In genomic region chr14:79300641-79301350, GRCm38 (mm10) we compare ENCODE assay signal across 8 mouse cellular contexts. TPM values are rescaled to one million over a fixed set of nuclear protein-coding genes. Genes with fewer than 3 reads are reported as not detected.
A peak's percentile ranks its signal among the peaks of the same experiment; 100 is the strongest.
DNase-seq lines count a peak whose midpoint lies in the region; ATAC-seq and TF ChIP-seq lines count a peak whose summit lies in the region.

No protein-coding gene starts in this region.

- TF ChIP-seq CTCF in layer of hippocampus, adult 2 months (conservative IDR thresholded peaks at IDR 0.05): no peak
- no peak for TF ChIP-seq CTCF in embryonic fibroblast, embryonic 13.5 days (IDR thresholded peaks at IDR 0.05; ENCODE audit: borderline replicate concordance, insufficient read depth, low read length)

- H3K4me1 ChIP-seq in embryonic fibroblast, embryonic 13.5 days (ENCODE audit: control insufficient read depth, insufficient read depth, low read length): no peaks in the 10 kb centered on the region; the same call in 1 of the 2 replicates
- peaks cover 70% of the 10 kb centered on the region for H3K4me1 ChIP-seq in liver, embryonic 15.5 days (replicated peaks)
- peaks cover 20% of the 10 kb centered on the region for H3K4me1 ChIP-seq in neural tube, embryonic 15.5 days

- peak overlapping the region; percentile 71 for H3K4me3 ChIP-seq in layer of hippocampus, adult 2 months
- H3K4me3 ChIP-seq in embryonic fibroblast, embryonic 13.5 days (ENCODE audit: insufficient read depth, low read length): peak overlapping the region; percentile 39
- peak overlapping the region; percentile 81 for H3K4me3 ChIP-seq in liver, embryonic 15.5 days (replicated peaks)
- peak overlapping the region; percentile 56 for H3K4me3 ChIP-seq in neural tube, embryonic 15.5 days (replicated peaks)

- DNase-seq in layer of hippocampus, adult 2 months (ENCODE audit: low spot score in 2 of 2): no peak
- DNase-seq in layer of hippocampus, postnatal 14 days (ENCODE audit: low spot score in 2 of 2): no peak
- DNase-seq in urinary bladder, postnatal 10 days (ENCODE audit: low spot score): no peak

- peaks cover 33% of the 10 kb centered on the region for H3K36me3 ChIP-seq in liver, embryonic 15.5 days (replicated peaks)
- H3K36me3 ChIP-seq in neural tube, embryonic 15.5 days: no peaks in the 10 kb centered on the region

- peak overlapping the region; percentile 91 for H3K9ac ChIP-seq in liver, embryonic 15.5 days
- peak overlapping the region; percentile 47 for H3K9ac ChIP-seq in neural tube, embryonic 15.5 days (replicated peaks)

- no peaks in the 10 kb centered on the region for H3K9me3 ChIP-seq in liver, embryonic 15.5 days (replicated peaks)
- H3K9me3 ChIP-seq in neural tube, embryonic 15.5 days (replicated peaks): no peaks in the 10 kb centered on the region

- H3K27ac ChIP-seq in layer of hippocampus, adult 2 months: peak overlapping the region; percentile 85
- H3K27ac ChIP-seq in embryonic fibroblast, embryonic 13.5 days (ENCODE audit: insufficient read depth, low read length): no peak overlapping the region
- H3K27ac ChIP-seq in liver, embryonic 15.5 days (replicated peaks): peak overlapping the region; percentile 89
- H3K27ac ChIP-seq in neural tube, embryonic 15.5 days (replicated peaks): no peak overlapping the region

- ATAC-seq in activated CD4-positive, CD25-positive, alpha-beta regulatory T cell, adult 4 months: peak; percentile 5
- peak; percentile 23 for ATAC-seq in inflammation-experienced regulatory T-cells, adult 6 months
- peak; percentile 2 for ATAC-seq in liver, embryonic 15.5 days (ENCODE audit: insufficient read depth)
- ATAC-seq in neural tube, embryonic 15.5 days (ENCODE audit: low FRiP score): peak; percentile 68

- TF ChIP-seq POLR2A in embryonic fibroblast, embryonic 13.5 days (IDR thresholded peaks at IDR 0.05; ENCODE audit: low read depth, low read length): no peak

- H3K4me2 ChIP-seq in liver, embryonic 15.5 days: peak overlapping the region; percentile 76
- H3K4me2 ChIP-seq in neural tube, embryonic 15.5 days: peak overlapping the region; percentile 100

- H3K27me3 ChIP-seq in liver, embryonic 15.5 days: no peaks in the 10 kb centered on the region
- peaks cover 15% of the 10 kb centered on the region; the same call in 1 of the 2 replicates for H3K27me3 ChIP-seq in neural tube, embryonic 15.5 days (replicated peaks)

- under 1% methylated on average over 52 of the region's 52 CpGs for WGBS in liver, embryonic 15.5 days (ENCODE audit: insufficient replicate concordance)
- WGBS in neural tube, embryonic 15.5 days: under 1% methylated on average over 52 of the region's 52 CpGs

RNA-seq across cellular contexts. Expression of gene Rgcc, which starts 0.6 kb away (rescaled TPM):
- total RNA-seq in layer of hippocampus, adult 2 months (2021): 10 to 100 TPM; 37.1 to 40.7 TPM
- total RNA-seq in layer of hippocampus, postnatal 14 days (2021): 10 to 100 TPM; 38.5 to 49.0 TPM
- 10 to 100 TPM; 27.5 to 38.3 TPM for polyA plus RNA-seq in activated CD4-positive, CD25-positive, alpha-beta regulatory T cell, adult 4 months (2017; shearing (Covaris generic))
- 3.1 and 7.1 TPM in 2 replicates for polyA plus RNA-seq in embryonic fibroblast, embryonic 13.5 days (2011; ENCODE audit: insufficient read length, low read depth, missing spikeins)
- 10 to 100 TPM; 31.1 to 35.0 (median 32.7) TPM for polyA plus RNA-seq in inflammation-experienced regulatory T-cells, adult 6 months (2017; shearing (Covaris generic))
- polyA plus RNA-seq in liver, embryonic 15.5 days (2015; fragmentation: Nextera tagmentation; extraction: Ambion mirVana): 291 and 294 TPM in 2 replicates
- 36.1 and 89.6 TPM in 2 replicates for polyA plus RNA-seq in neural tube, embryonic 15.5 days (2015; fragmentation: Nextera tagmentation; extraction: Ambion mirVana)

RNA-seq across cellular contexts. Expression of gene Zfp957, which starts 53.6 kb away (rescaled TPM):
- total RNA-seq in layer of hippocampus, adult 2 months (2021): not detected
- total RNA-seq in layer of hippocampus, postnatal 14 days (2021): not detected
- under 1 TPM in 1 of 2 experiments, not detected in 1; 0.12 TPM for polyA plus RNA-seq in activated CD4-positive, CD25-positive, alpha-beta regulatory T cell, adult 4 months (2017; shearing (Covaris generic))
- not detected in 2 replicates for polyA plus RNA-seq in embryonic fibroblast, embryonic 13.5 days (2011; ENCODE audit: insufficient read length, low read depth, missing spikeins)
- under 1 TPM in 1 of 3 experiments, not detected in 2; 0.31 TPM for polyA plus RNA-seq in inflammation-experienced regulatory T-cells, adult 6 months (2017; shearing (Covaris generic))
- not detected in 2 replicates for polyA plus RNA-seq in liver, embryonic 15.5 days (2015; fragmentation: Nextera tagmentation; extraction: Ambion mirVana)
- not detected in 2 replicates for polyA plus RNA-seq in neural tube, embryonic 15.5 days (2015; fragmentation: Nextera tagmentation; extraction: Ambion mirVana)

Comparison
In these comparisons a context has a peak if more than half of its experiments do, and no peak if none do; other contexts are left out.
1. H3K27ac ChIP-seq: peak in layer of hippocampus, adult 2 months (single experiment) and liver, embryonic 15.5 days (single experiment); none in embryonic fibroblast, embryonic 13.5 days (single experiment) and neural tube, embryonic 15.5 days (single experiment).
2. ATAC-seq: peak in every context shown above with its lines; median percentile 68 in neural tube, embryonic 15.5 days; 23 in inflammation-experienced regulatory T-cells, adult 6 months; 5 in activated CD4-positive, CD25-positive, alpha-beta regulatory T cell, adult 4 months; 2 in liver, embryonic 15.5 days.
3. Peak in every context shown above with its lines, with median percentiles within 50 percentile points of each other: H3K4me3 ChIP-seq.